Mouse (Mus musculus) midbrain, embryonic 15.5 days (tissue): ENCODE measurements around the gene Ttc7b. TPM values are rescaled to one million over a fixed set of nuclear protein-coding genes. Genes with fewer than 3 reads are reported as not detected.

Experiments used
- ATAC-seq: fragments of 200-750 bp; cut with Nextera tagmentation; replicated peaks from 2 replicates; pipeline ENCODE4 v1.8.0; 2017; ENCODE audit warnings: moderate TSS enrichment
- H3K27ac ChIP-seq: fragments of 300-500 bp; sonication (generic); 2 replicates; pipeline ENCODE4 v1.5.1; 2015; ENCODE audit warnings: mild to moderate bottlenecking, inconsistent platforms
- H3K27me3 ChIP-seq: fragments of 300-500 bp; sonication (generic); replicated peaks from 2 replicates; pipeline ENCODE4 v1.6.1; 2015; ENCODE audit warnings: inconsistent platforms
- H3K36me3 ChIP-seq: fragments of 300-500 bp; sonication (generic); replicated peaks from 2 replicates; pipeline ENCODE4 v1.6.1; 2015; ENCODE audit warnings: inconsistent platforms
- H3K4me1 ChIP-seq: fragments of 300-500 bp; sonication (generic); 2 replicates; pipeline ENCODE4 v1.6.1; 2015; ENCODE audit warnings: inconsistent platforms
- H3K4me2 ChIP-seq: fragments of 300-500 bp; sonication (generic); 2 replicates; pipeline ENCODE4 v1.6.1; 2015; ENCODE audit warnings: inconsistent platforms, mild to moderate bottlenecking, moderate library complexity
- H3K4me3 ChIP-seq: fragments of 300-500 bp; sonication (generic); 2 replicates; pipeline ENCODE4 v1.5.1; 2015; ENCODE audit warnings: mild to moderate bottlenecking, inconsistent platforms
- H3K9ac ChIP-seq: fragments of 300-500 bp; sonication (generic); 2 replicates; pipeline ENCODE4 v1.6.1; 2015; ENCODE audit warnings: mild to moderate bottlenecking, inconsistent platforms
- H3K9me3 ChIP-seq: fragments of 300-500 bp; sonication (generic); 2 replicates; pipeline ENCODE4 v1.6.1; 2016; ENCODE audit warnings: inconsistent platforms
- WGBS: fragments of 180-500 bp; shearing (Covaris S2); methylation state at CpG from one replicate; pipeline ENCODE4 v1.1.7; 2015; ENCODE audit warnings: mixed read lengths; 5-methylcytosine and 5-hydroxymethylcytosine counted together
- polyA plus RNA-seq: library from polyadenylated mRNA; unstranded; fragments of >200 nt; fragmentation: Nextera tagmentation; extraction: Ambion mirVana; gene quantifications from 2 replicates; pipeline ENCODE4 v1.2.1, GENCODE M21; 2015

The Ttc7b gene
- polyA plus RNA-seq, 1 experiment from 2014 or later: 9.7 TPM

DNA sequence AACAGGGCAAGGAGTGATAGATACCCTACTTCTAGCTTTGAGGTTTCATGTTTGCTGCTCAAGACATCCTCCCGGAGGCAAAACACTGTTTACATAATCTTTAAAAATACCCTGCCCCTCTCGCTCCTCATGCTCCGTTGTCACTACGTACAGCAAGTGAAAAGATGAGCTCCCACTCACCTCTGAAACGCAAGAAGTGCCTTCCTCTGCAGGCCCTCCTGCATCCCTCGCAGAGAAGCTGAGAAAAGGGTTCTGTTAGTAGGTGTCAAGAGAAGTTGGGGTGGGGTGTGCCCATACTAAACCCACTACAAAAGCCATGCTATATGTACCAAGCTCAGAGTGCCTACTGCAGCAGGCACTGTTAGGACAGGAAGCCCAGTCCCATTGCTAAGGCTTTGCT lies 138.7 kb downstream of the Ttc7b start:
- Histone ChIP-seq H3K27me3 (no peaks in the 10 kb centered on the region), H3K36me3 (peaks cover 4% of the 10 kb centered on the region; the same call in 1 of the 2 replicates), H3K9ac (no peak overlapping the region), H3K9me3 (no peaks in the 10 kb centered on the region), H3K27ac (no peak overlapping the region), H3K4me3 (no peak overlapping the region), H3K4me1 (0 out of 2 replicates have a peak, but pooled peaks cover 6% of the 10 kb centered on the region), H3K4me2 (no peak overlapping the region)
- no peak for ATAC-seq
- WGBS: 94% methylated on average over 6 of the region's 6 CpGs

DNA sequence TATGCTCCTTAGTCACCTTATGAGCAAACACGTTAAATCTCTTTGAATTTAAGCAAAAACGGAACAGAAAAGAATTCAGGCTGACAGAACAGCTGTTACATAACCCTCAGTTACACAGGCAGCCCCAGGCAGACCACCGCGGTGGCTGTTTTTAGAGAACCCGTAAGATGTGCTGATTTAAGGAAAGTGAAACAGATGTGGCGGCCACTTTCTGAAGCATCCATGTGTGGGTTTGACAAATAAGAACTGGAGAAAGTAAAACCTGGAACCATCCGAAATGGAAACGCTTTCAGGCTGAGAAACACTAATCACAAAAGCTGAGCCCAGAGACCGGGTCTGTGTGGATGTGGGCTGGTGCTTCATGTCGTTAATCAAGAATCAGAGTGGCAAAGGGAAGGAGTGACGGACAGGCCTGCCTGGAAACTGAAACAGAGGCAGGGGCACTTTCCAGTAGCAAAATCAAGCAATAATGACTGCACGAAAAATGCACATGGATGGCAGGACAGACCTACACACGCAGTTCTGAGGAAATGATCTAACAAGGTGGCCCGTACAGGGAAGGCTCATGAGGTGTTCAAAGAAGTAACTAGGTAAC lies 139.8 kb downstream of the Ttc7b start:
- no peak overlapping the region for H3K9ac ChIP-seq
- no peaks in the 10 kb centered on the region for H3K27me3 ChIP-seq
- no peak for ATAC-seq
- no peak overlapping the region for H3K4me3 ChIP-seq
- H3K9me3 ChIP-seq: no peaks in the 10 kb centered on the region
- 73% methylated on average over 14 of the region's 14 CpGs for WGBS
- no peak overlapping the region for H3K27ac ChIP-seq
- 0 out of 2 replicates have a peak, but pooled peaks cover 3% of the 10 kb centered on the region for H3K4me1 ChIP-seq
- H3K36me3 ChIP-seq: peaks cover 5% of the 10 kb centered on the region; the same call in 1 of the 2 replicates
- no peak overlapping the region for H3K4me2 ChIP-seq

DNA sequence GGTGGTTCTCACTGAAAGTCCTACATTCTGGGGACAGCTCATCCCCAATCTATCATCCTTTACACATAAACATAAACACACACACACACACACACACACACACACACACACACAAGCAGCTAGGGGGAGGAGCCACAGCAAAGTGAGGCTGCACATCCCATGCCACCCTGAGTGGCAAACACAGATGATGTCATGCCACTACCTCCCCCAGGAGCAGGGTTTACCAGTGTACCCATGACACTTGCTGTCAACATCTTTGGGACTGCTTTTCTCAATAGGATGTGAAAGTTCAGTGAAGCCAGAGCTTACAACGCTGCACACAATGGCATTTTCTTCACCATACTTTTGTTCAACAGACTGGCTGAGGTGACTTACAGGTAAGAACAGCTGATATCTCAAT lies 140.8 kb downstream of the Ttc7b start:
- 81% methylated on average over 1 of the region's 1 CpGs for WGBS
- ATAC-seq: no peak
- Histone ChIP-seq H3K36me3 (peaks cover 8% of the 10 kb centered on the region; the same call in 1 of the 2 replicates), H3K9me3 (no peaks in the 10 kb centered on the region), H3K9ac (no peak overlapping the region), H3K4me2 (no peak overlapping the region), H3K4me1 (no peaks in the 10 kb centered on the region), H3K27ac (no peak overlapping the region), H3K4me3 (no peak overlapping the region), H3K27me3 (no peaks in the 10 kb centered on the region)

- ATAC-seq: no peak
- H3K4me3 ChIP-seq: no peak overlapping the region
- no peaks in the 10 kb centered on the region for H3K27me3 ChIP-seq
- no peak overlapping the region for H3K9ac ChIP-seq
- no peaks in the 10 kb centered on the region for H3K4me1 ChIP-seq
- peaks cover 8% of the 10 kb centered on the region; the same call in 1 of the 2 replicates for H3K36me3 ChIP-seq
- 68% methylated on average over 2 of the region's 2 CpGs for WGBS
- H3K9me3 ChIP-seq: no peaks in the 10 kb centered on the region
- no peak overlapping the region for H3K27ac ChIP-seq
- no peak overlapping the region for H3K4me2 ChIP-seq
These were observed 142.4 kb downstream of the Ttc7b start for GRCm38 (mm10) chr12:100378266-100378665.

DNA sequence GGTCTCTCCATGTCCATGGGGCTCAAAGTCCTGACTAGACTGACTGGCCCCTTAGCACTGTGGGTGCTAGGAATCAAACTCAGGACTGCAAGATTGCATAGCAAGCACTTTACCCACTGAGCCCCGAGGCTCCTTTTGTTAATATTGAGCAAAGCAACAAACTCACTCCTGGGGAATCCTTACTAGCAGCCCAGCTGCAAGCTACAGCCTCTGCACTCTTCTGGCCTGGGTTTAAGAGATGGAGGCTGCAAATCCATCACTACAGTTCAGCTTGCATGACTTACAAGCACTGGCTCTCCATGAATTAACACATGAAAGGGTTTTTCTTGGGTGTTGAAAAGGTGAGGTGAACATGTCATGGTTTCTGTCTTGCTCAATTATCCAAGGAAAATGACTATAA lies 142.8 kb downstream of the Ttc7b start:
- H3K9me3 ChIP-seq: no peaks in the 10 kb centered on the region
- no peak overlapping the region for H3K9ac ChIP-seq
- no peak overlapping the region for H3K4me2 ChIP-seq
- H3K27ac ChIP-seq: no peak overlapping the region
- H3K4me3 ChIP-seq: no peak overlapping the region
- WGBS: 21% methylated on average over 1 of the region's 1 CpGs
- peaks cover 8% of the 10 kb centered on the region; the same call in 1 of the 2 replicates for H3K36me3 ChIP-seq
- no peak for ATAC-seq
- H3K27me3 ChIP-seq: no peaks in the 10 kb centered on the region
- no peaks in the 10 kb centered on the region for H3K4me1 ChIP-seq

- WGBS: 88% methylated on average over 8 of the region's 8 CpGs
- no peak overlapping the region for H3K9ac ChIP-seq
- H3K4me1 ChIP-seq: no peaks in the 10 kb centered on the region
- no peak overlapping the region for H3K4me3 ChIP-seq
- no peaks in the 10 kb centered on the region for H3K9me3 ChIP-seq
- no peak overlapping the region for H3K4me2 ChIP-seq
- peaks cover 9% of the 10 kb centered on the region; the same call in 1 of the 2 replicates for H3K36me3 ChIP-seq
- H3K27me3 ChIP-seq: no peaks in the 10 kb centered on the region
- ATAC-seq: no peak
- no peak overlapping the region for H3K27ac ChIP-seq
These were observed 144.8 kb downstream of the Ttc7b start for GRCm38 (mm10) chr12:100375801-100376200.

- H3K4me3 ChIP-seq: no peak overlapping the region
- no peak overlapping the region for H3K27ac ChIP-seq
- no peaks in the 10 kb centered on the region for H3K4me1 ChIP-seq
- no peaks in the 10 kb centered on the region for H3K27me3 ChIP-seq
- H3K9me3 ChIP-seq: no peaks in the 10 kb centered on the region
- no peak overlapping the region for H3K9ac ChIP-seq
- no peak for ATAC-seq
- no peak overlapping the region for H3K4me2 ChIP-seq
- 86% methylated on average over 7 of the region's 7 CpGs for WGBS
- peaks cover 19% of the 10 kb centered on the region for H3K36me3 ChIP-seq
These were observed 147.8 kb downstream of the Ttc7b start for GRCm38 (mm10) chr12:100372785-100373184.

DNA sequence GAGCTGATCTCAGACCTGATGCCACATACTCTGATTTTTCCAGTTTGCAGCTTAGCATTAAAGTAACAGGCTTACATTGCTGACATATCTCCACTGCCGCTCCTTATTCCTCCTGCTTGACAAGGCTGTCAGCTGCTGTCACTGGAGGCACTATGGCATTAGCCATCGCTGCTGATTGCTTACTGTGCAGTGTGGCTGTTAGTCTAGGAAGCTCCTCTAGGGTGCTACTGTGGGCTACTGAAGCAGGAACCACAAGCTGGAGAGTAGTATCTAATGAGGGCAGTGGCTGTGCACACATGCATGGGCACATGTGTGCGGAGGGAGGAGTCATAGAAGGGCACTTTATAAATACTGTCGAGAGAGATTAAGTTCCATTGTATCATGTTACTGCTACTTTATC lies 148.6 kb downstream of the Ttc7b start:
- H3K4me3 ChIP-seq: no peak overlapping the region
- no peaks in the 10 kb centered on the region for H3K27me3 ChIP-seq
- peaks cover 19% of the 10 kb centered on the region for H3K36me3 ChIP-seq
- no peaks in the 10 kb centered on the region for H3K4me1 ChIP-seq
- H3K27ac ChIP-seq: no peak overlapping the region
- no peak overlapping the region for H3K9ac ChIP-seq
- WGBS: 86% methylated on average over 4 of the region's 4 CpGs
- no peak; the same call in 1 of the 2 replicates for ATAC-seq
- H3K4me2 ChIP-seq: no peak overlapping the region
- H3K9me3 ChIP-seq: no peaks in the 10 kb centered on the region

DNA sequence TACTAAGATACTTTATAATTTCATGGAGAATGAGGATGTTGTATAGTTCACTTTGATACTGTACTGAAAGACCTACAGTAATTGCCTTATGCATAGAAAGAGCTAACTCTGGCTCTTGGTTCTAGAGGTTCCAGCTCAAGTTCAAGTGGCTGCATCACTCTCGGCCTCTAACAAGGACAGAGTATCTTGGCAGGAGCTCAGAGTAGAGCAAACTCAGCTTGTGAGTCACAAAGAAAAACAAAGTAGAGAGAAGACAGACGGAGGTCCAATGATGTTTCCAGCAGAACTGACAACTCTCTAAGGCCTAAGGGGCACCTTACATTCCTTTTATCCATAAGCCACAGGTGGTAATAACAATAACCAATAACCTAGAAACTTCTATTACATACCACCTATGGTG lies 150.8 kb downstream of the Ttc7b start:
- Histone ChIP-seq H3K4me3 (no peak overlapping the region), H3K4me1 (no peaks in the 10 kb centered on the region), H3K27ac (no peak overlapping the region), H3K36me3 (peaks cover 16% of the 10 kb centered on the region), H3K27me3 (no peaks in the 10 kb centered on the region), H3K9me3 (no peaks in the 10 kb centered on the region), H3K4me2 (no peak overlapping the region), H3K9ac (no peak overlapping the region)
- ATAC-seq: no peak
- 88% methylated on average over 2 of the region's 2 CpGs for WGBS

DNA sequence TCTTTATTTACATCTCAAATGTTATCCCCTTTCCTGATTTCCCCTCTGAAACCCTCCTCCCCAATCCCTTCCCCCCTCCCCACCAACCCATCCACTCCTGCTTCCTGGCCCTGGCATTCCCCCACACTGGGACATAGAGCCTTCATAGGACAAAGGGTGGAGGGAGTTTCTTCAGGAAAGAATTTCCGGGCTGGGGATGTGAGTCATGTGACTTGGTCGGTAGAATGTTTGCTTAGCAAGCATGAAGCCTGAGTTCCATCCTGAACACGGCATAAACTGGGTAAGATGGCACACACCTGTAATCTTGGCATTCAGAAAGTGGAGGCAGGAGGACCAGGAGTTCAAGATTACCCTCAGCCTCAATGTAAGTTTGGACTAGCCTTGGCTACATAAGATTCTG lies 151.4 kb downstream of the Ttc7b start:
- H3K36me3 ChIP-seq: peaks cover 16% of the 10 kb centered on the region
- 71% methylated on average over 3 of the region's 3 CpGs for WGBS

GRCm38 (mm10) chr12:100361330-100361729 lies 159.3 kb downstream of the Ttc7b start:
- H3K36me3 ChIP-seq: 0 out of 2 replicates have a peak, but pooled peaks cover 1% of the 10 kb centered on the region
- H3K9ac ChIP-seq: no peak overlapping the region
- WGBS: 86% methylated on average over 12 of the region's 12 CpGs
- ATAC-seq: no peak
- no peaks in the 10 kb centered on the region for H3K9me3 ChIP-seq
- no peak overlapping the region for H3K27ac ChIP-seq
- H3K4me2 ChIP-seq: no peak overlapping the region
- no peaks in the 10 kb centered on the region for H3K27me3 ChIP-seq
- H3K4me3 ChIP-seq: no peak overlapping the region
- H3K4me1 ChIP-seq: no peaks in the 10 kb centered on the region

More for the DNA sequence above, 151.4 kb downstream of the Ttc7b start:
- no peak for ATAC-seq
- no peaks in the 10 kb centered on the region for H3K9me3 ChIP-seq
- no peak overlapping the region for H3K4me3 ChIP-seq
- no peaks in the 10 kb centered on the region for H3K4me1 ChIP-seq
- no peak overlapping the region for H3K9ac ChIP-seq
- H3K27me3 ChIP-seq: no peaks in the 10 kb centered on the region
- H3K27ac ChIP-seq: no peak overlapping the region
- H3K4me2 ChIP-seq: no peak overlapping the region

DNA sequence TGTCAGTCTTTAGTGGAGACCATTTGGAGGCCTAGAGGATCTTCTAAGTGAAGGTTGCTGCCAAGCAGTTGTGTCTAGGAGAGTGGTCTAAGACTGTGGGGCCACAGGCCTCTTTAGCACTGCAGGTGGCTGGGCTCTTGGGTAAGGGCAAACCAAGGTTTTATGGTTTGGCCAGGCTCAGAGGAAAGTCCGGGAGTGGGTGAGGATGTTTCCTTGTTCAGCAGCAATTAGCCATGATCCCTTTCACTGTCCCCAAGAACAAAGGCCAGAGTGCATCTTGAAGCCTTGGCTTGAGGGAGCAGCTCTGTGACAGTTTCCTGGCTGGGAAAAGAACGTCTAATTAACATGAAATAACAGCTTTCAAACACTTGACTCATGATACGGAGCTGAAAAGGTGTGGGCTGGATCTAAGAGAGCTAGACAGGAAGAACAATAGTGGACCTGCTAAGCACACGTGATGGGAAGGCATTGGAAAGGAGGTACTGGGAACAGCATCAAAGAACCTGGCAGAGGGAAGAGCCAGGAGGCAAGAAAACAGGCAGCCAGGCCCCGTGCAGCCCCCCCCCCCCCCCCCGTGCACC lies 162.5 kb downstream of the Ttc7b start:
- Histone ChIP-seq H3K9me3 (no peaks in the 10 kb centered on the region), H3K36me3 (0 out of 2 replicates have a peak, but pooled peaks cover 3% of the 10 kb centered on the region), H3K4me2 (no peak overlapping the region), H3K27me3 (no peaks in the 10 kb centered on the region), H3K27ac (no peak overlapping the region), H3K4me1 (no peaks in the 10 kb centered on the region), H3K4me3 (no peak overlapping the region), H3K9ac (no peak overlapping the region)
- no peak for ATAC-seq
- WGBS: 61% methylated on average over 6 of the region's 6 CpGs

DNA sequence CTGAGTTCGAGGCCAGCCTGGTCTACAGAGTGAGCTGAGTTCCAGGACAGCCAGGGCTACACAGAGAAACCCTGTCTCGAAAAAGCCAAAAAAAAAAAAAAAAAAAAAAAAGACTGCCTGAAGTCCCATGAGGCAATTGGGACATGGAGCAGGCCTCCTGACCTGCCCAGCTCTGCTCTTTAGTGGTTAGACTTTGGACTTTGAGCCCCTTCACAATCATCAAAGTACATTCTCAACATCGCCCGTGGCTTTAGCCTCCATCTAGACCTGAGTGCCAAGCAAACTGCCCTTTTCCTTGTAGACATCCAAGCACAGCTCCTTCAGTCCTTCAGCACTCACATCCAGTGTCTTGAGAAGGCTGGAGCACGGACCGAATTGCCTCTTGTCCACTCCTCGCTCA lies 164.2 kb downstream of the Ttc7b start:
- Histone ChIP-seq H3K27me3 (no peaks in the 10 kb centered on the region), H3K9ac (no peak overlapping the region), H3K9me3 (no peaks in the 10 kb centered on the region), H3K36me3 (0 out of 2 replicates have a peak, but pooled peaks cover 3% of the 10 kb centered on the region), H3K4me2 (no peak overlapping the region), H3K4me3 (no peak overlapping the region), H3K27ac (no peak overlapping the region), H3K4me1 (no peaks in the 10 kb centered on the region)
- WGBS: 92% methylated on average over 7 of the region's 7 CpGs
- no peak for ATAC-seq
